Mouse (Mus musculus): ENCODE data around the gene Podnl1. TPM values are rescaled to one million over a fixed set of nuclear protein-coding genes. Genes with fewer than 3 reads are reported as not detected.

The Podnl1 gene
- total RNA-seq, 2 experiments from 2014 or later: 0.33 to 0.35 TPM

- no peak for DNase-seq (ENCODE audit: low spot score in 2 of 2)
These were observed 953 bp downstream of the Podnl1 start for GRCm38 (mm10) chr8:84126742-84127141.

GRCm38 (mm10) chr8:84127202-84127901, 1.6 kb downstream of the Podnl1 start:
- no peak for DNase-seq (ENCODE audit: low spot score in 2 of 2)

- no peak for DNase-seq (ENCODE audit: low spot score in 2 of 2)
These were observed 2.5 kb downstream of the Podnl1 start for GRCm38 (mm10) chr8:84128277-84128676.

- DNase-seq (ENCODE audit: low spot score in 2 of 2): no peak
These were observed 5.0 kb downstream of the Podnl1 start for GRCm38 (mm10) chr8:84130806-84131205.

GRCm38 (mm10) chr8:84132225-84132624, 6.4 kb downstream of the Podnl1 start:
- no peak for DNase-seq (ENCODE audit: low spot score in 2 of 2)

- no peak for DNase-seq (ENCODE audit: low spot score in 2 of 2)
These were observed 12.1 kb downstream of the Podnl1 start for GRCm38 (mm10) chr8:84137848-84138247.

- no peak for DNase-seq (ENCODE audit: low spot score in 2 of 2)
These were observed 15.0 kb downstream of the Podnl1 start for GRCm38 (mm10) chr8:84140838-84141237.

- no peak for DNase-seq (ENCODE audit: low spot score in 2 of 2)
These were observed 19.0 kb downstream of the Podnl1 start for GRCm38 (mm10) chr8:84144636-84145245.

GRCm38 (mm10) chr8:84147324-84147766, 21.6 kb downstream of the Podnl1 start:
- peak; percentile 28 to 35 for DNase-seq (ENCODE audit: low spot score in 2 of 2)

GRCm38 (mm10) chr8:84147769-84148530, 22.2 kb downstream of the Podnl1 start, which contains the start of the genes Cc2d1a and 4930432K21Rik:
Gene Cc2d1a, minus strand, starts transcription at chr8:84147936.
Gene 4930432K21Rik, plus strand, starts transcription at chr8:84148025.
- peak; percentile 87 to 88 for DNase-seq (ENCODE audit: low spot score in 2 of 2)

- no peak for DNase-seq (ENCODE audit: low spot score in 2 of 2)
These were observed 22.7 kb downstream of the Podnl1 start for GRCm38 (mm10) chr8:84148531-84148850.

- no peak for DNase-seq (ENCODE audit: low spot score in 2 of 2)
These were observed 23.4 kb downstream of the Podnl1 start for GRCm38 (mm10) chr8:84149181-84149580.

GRCm38 (mm10) chr8:84157620-84158019, 31.8 kb downstream of the Podnl1 start:
- DNase-seq (ENCODE audit: low spot score in 2 of 2): no peak

GRCm38 (mm10) chr8:84167696-84168095, 41.9 kb downstream of the Podnl1 start:
- no peak for DNase-seq (ENCODE audit: low spot score in 2 of 2)

- DNase-seq (ENCODE audit: low spot score in 2 of 2): no peak
These were observed 44.3 kb downstream of the Podnl1 start for GRCm38 (mm10) chr8:84170096-84170495.

- DNase-seq (ENCODE audit: low spot score in 2 of 2): no peak
These were observed 48.1 kb downstream of the Podnl1 start for GRCm38 (mm10) chr8:84173861-84174260.

GRCm38 (mm10) chr8:84176560-84176959, 50.8 kb downstream of the Podnl1 start:
- no peak for DNase-seq (ENCODE audit: low spot score in 2 of 2)

GRCm38 (mm10) chr8:84177405-84177804, 51.6 kb downstream of the Podnl1 start:
- no peak for DNase-seq (ENCODE audit: low spot score in 2 of 2)

GRCm38 (mm10) chr8:84178592-84178991, 52.8 kb downstream of the Podnl1 start:
- no peak for DNase-seq (ENCODE audit: low spot score in 2 of 2)

GRCm38 (mm10) chr8:84179946-84180345, 54.2 kb downstream of the Podnl1 start:
- DNase-seq (ENCODE audit: low spot score in 2 of 2): no peak

- no peak for DNase-seq (ENCODE audit: low spot score in 2 of 2)
These were observed 54.9 kb downstream of the Podnl1 start for GRCm38 (mm10) chr8:84180530-84181190.

Data from adrenal gland, adult 18-20 months (tissue).